Mouse (Mus musculus) mouse trophoblast stem cell (cell line): Measurements from ENCODE around the gene Izumo1.
"Not testable (repeated sequence)": the region's sequence is repeated elsewhere in the genome, so short reads cannot be mapped to it uniquely, and the experiment has no call there.

ENCODE experiments used
- in situ Hi-C, 2 experiments: fragments of 300-500 bp; cut with MseI, MboI; formaldehyde crosslinking; loops; 2 replicates in 1 of 2; 3 replicates in 1 of 2; pipeline ENCODE4 v1.15.1; 2025

Gene Izumo1

GRCm38 (mm10) chr7:45642503-45643255, 21.1 kb downstream of the Izumo1 start:
- in situ Hi-C loops: no loop called here

DNA sequence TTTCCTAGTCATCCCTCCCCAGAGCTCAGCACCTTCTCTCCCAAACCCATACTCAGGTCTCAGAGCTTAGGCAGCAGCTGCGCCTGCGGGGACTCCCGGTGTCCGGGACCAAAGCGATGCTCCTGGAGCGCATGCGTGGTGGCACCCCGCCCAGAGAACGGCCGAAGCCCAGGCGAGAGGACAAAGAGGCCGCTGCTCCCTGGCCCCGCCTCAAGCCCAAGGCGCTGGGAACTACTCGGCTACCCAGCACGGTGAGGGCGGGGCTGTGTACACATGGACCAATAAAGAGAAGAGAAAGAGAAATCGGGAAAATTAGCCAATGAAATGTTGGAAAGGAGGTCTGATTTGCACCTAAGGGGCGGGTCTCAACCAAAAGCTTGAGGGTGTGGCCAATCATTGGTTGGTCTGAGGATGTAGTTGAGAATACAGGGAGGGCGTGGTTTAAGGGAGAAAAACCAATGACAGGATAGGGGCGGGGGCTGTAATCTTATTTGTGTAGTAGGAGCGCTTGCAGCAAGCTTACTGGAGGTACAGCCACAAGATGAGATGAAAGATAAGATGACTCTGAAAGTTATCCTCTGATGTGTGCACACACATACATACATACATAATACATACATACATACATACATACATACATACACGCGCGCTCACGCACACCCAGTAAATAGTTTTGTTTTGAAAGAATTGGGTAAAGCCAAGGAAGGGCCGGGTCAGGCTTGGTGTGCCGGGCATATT, 22.0 kb downstream of the Izumo1 start:
- in situ Hi-C loops: no loop called here

DNA sequence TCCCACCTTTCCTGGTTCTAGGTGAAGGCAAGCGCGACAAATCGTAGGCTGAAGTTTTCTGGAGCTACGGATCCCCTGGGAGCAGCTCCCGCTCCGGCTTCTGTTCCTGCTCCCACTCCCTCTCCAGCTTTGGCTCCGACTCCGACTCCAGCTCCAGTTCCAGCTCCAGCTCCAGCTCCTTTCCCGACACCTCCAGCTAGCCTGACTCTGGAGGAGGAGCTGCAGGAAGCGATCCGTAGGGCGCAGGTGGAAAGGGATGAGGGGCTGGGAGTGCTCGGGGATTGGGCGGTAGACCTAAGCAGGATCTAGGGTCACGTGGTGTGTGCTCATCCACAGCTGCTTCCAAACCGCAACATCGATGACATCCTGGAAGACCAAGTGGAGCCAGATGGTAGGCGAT, 22.6 kb downstream of the Izumo1 start:
- in situ Hi-C loops: no loop called here

GRCm38 (mm10) chr7:45644872-45645590, 23.4 kb downstream of the Izumo1 start:
- in situ Hi-C loops: no loop called here

DNA sequence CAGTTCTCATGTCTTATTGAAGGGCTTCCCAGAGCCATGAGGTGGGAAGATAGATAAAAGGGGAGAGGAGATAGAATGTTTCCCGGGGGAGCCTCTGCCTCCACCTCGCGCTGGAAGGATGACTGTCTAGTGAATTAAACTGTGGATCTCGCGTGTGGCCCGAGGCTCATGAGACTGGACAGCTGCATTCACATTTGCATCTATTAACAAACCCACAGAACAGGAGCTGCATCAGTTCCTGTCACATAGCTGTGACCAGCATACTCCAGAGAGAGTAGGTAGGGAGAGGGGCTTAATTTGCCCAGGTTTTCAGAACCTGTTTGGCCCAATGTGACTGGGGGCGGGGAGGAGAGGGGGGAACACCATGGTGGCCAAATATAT, 24.0 kb downstream of the Izumo1 start:
- in situ Hi-C loops: no loop called here

DNA sequence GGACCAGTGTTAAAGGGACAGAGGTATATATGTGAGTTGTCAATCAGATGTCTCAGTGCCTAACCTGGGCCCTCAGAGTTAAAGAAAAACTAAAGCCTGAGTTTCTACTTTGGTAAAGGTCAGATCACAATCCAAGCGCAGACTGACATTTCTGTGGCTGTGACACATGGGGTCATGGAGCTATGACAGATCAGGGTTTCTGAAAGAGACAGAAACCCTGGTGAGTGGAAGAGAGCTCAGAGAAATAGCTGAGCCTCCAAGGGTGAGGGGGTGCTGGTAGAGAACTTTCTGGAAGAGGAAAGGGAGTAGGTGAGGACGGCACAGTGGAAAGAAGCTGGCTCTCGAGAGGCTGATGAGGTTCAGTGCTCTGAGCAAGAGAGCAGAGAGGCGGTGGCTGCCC, 25.1 kb downstream of the Izumo1 start:
- in situ Hi-C loops: no loop called here

DNA sequence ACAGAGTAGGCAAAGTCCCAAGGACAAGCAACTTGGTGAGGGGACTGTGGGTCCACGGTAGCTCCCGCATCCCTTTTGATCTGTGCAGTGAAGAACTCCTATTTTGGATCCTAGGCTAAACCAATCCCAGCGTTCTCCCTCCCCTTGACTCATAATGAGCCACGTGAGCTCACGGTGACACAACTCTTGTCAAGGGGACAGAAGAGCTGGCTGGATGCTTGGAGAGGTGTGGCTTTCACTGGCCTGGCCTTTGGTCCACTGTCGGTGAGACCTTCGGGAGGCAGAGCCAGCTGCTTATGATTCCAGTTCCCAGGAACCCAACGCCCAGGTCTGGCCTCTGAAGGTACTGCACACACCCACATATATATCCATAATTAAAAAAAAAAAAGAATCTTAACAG, 27.7 kb downstream of the Izumo1 start:
- in situ Hi-C loops: no loop called here

- in situ Hi-C loops: not testable (repeated sequence)
Observed at GRCm38 (mm10) chr7:45650484-45650883, 28.9 kb downstream of the Izumo1 start.

- in situ Hi-C loops: no loop called here
Observed at GRCm38 (mm10) chr7:45654424-45655047, 32.9 kb downstream of the Izumo1 start.

DNA sequence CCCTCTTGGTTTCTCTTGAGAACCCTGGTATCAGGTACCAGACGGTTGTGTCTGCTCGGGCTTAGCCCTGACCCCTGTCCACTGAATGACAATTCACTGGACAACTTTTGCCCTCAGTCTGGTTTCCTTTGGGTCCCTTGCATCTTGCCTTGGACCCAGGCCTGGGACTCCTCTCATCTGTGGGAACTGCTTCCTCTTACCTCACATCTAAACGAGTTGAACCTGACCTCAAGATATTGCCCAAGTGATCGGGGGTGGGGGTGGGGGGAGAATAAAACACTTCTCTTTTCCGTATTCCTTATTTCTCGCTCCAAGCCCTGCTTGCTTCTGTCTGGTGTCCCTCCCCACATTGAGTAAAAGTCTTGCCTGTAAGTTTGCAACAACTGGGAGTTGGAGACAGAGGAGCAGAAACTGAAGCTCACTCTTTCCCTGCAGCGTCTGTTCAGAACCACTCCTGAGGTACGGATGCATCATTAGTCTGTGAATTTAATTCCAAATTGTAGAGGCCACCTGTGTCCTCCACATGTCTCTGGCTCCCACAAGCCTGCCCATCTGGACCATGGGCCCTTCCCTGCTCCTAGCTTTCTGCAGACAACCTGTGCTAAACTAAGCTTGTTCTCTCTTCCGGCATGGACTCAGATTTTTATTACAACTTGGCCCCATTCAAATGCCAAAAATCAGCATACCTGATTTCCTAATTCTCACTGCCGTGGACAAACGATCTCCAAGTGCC, 39.3 kb downstream of the Izumo1 start:
- in situ Hi-C loops: no loop called here

DNA sequence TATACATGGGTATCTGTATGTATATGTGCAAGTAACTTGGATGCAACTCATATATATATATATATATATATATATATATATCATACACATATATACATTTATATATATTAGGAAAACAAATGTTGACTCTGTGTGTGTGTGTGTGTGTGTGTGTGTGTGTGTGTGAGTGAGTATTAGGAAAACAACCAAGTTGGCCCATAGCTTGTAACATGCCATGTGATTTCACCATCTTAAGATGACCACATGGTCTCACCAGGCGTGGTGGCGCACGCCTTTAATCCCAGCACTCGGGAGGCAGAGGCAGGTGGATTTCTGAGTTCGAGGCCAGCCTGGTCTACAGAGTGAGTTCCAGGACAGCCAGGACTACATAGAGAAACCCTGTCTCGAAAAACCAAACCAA, 40.1 kb downstream of the Izumo1 start:
- in situ Hi-C loops: not testable (repeated sequence)

GRCm38 (mm10) chr7:45665303-45666138, 43.9 kb downstream of the Izumo1 start:
- in situ Hi-C loops: loop anchor here in 1 of 2 experiments (5.0 kb wide), 1 partner anchor 63 kb away; no protein-coding TSS in a partner anchor

GRCm38 (mm10) chr7:45666161-45666560, 44.5 kb downstream of the Izumo1 start, which contains the start of gene Fut2:
Fut2 (minus strand) TSS chr7:45666394.
- in situ Hi-C loops: loop anchor here in 1 of 2 experiments (5.0 kb wide), 1 partner anchor 64 kb away; no protein-coding TSS in a partner anchor

GRCm38 (mm10) chr7:45667761-45668160, 46.1 kb downstream of the Izumo1 start:
- in situ Hi-C loops: loop anchor here in 1 of 2 experiments (5.0 kb wide), 1 partner anchor 65 kb away; no protein-coding TSS in a partner anchor

- in situ Hi-C loops: loop anchor here in 1 of 2 experiments (5.0 kb wide), 1 partner anchor 67 kb away; no protein-coding TSS in a partner anchor
Observed at GRCm38 (mm10) chr7:45668921-45669320, 47.3 kb downstream of the Izumo1 start.

GRCm38 (mm10) chr7:45677627-45678295, 56.1 kb downstream of the Izumo1 start:
- in situ Hi-C loops: no loop called here
